Mouse (Mus musculus) adrenal gland, adult 18-20 months (tissue): ENCODE measurements around the gene Vav3. TPM values are rescaled to one million over a fixed set of nuclear protein-coding genes. Genes with fewer than 3 reads are reported as not detected.
"Not testable (repeated sequence)": the region's sequence is repeated elsewhere in the genome, so short reads cannot be mapped to it uniquely, and the experiment has no call there.

ENCODE experiments used
- DNase-seq, 2 experiments: peaks; one replicate each; pipeline ENCODE4 v3.0.0; 2021 to 2022; ENCODE audit warnings: low spot score in 2 of 2
- total RNA-seq, 2 experiments: library from RNA; stranded (reverse); gene quantifications; 1 replicate in 1 of 2; 2 replicates in 1 of 2; pipeline ENCODE4 v1.2.3; 2021

Vav3 gene
- total RNA-seq, 2 experiments from 2014 or later, result 4.0 to 6.1 TPM

GRCm38 (mm10) chr3:109438552-109438951 is 98.1 kb downstream of the Vav3 start:
- no peak for DNase-seq

GRCm38 (mm10) chr3:109439253-109439652 is 98.8 kb downstream of the Vav3 start:
- DNase-seq, result no peak

GRCm38 (mm10) chr3:109440001-109440400 is 99.5 kb downstream of the Vav3 start:
- DNase-seq, result no peak

- DNase-seq, result no peak
Observed at GRCm38 (mm10) chr3:109444077-109444476, 103.6 kb downstream of the Vav3 start.

GRCm38 (mm10) chr3:109446903-109447302 is 106.5 kb downstream of the Vav3 start:
- no peak for DNase-seq

GRCm38 (mm10) chr3:109448249-109448648 is 107.8 kb downstream of the Vav3 start:
- DNase-seq, result not testable (repeated sequence)

GRCm38 (mm10) chr3:109451966-109452365 is 111.5 kb downstream of the Vav3 start:
- DNase-seq, result no peak

- DNase-seq, result no peak
Observed at GRCm38 (mm10) chr3:109454633-109455032, 114.2 kb downstream of the Vav3 start.

GRCm38 (mm10) chr3:109456340-109456739 is 115.9 kb downstream of the Vav3 start:
- no peak for DNase-seq

- no peak for DNase-seq
Observed at GRCm38 (mm10) chr3:109463684-109464083, 123.2 kb downstream of the Vav3 start.

- no peak for DNase-seq
Observed at GRCm38 (mm10) chr3:109464600-109464999, 124.1 kb downstream of the Vav3 start.

- no peak for DNase-seq
Observed at GRCm38 (mm10) chr3:109466541-109466940, 126.1 kb downstream of the Vav3 start.

GRCm38 (mm10) chr3:109467288-109467687 is 126.8 kb downstream of the Vav3 start:
- DNase-seq, result no peak

- peak; percentile 26 to 50 for DNase-seq
Observed at GRCm38 (mm10) chr3:109469465-109469864, 129.0 kb downstream of the Vav3 start.

- no peak for DNase-seq
Observed at GRCm38 (mm10) chr3:109470651-109471255, 130.3 kb downstream of the Vav3 start.

GRCm38 (mm10) chr3:109476521-109476920 is 136.1 kb downstream of the Vav3 start:
- DNase-seq, result no peak

- DNase-seq, result no peak
Observed at GRCm38 (mm10) chr3:109478297-109478696, 137.8 kb downstream of the Vav3 start.

GRCm38 (mm10) chr3:109480625-109481024 is 140.2 kb downstream of the Vav3 start:
- no peak for DNase-seq

GRCm38 (mm10) chr3:109486786-109487185 is 146.3 kb downstream of the Vav3 start:
- DNase-seq, result no peak

- no peak for DNase-seq
Observed at GRCm38 (mm10) chr3:109487823-109488222, 147.4 kb downstream of the Vav3 start.

GRCm38 (mm10) chr3:109488750-109489171 is 148.3 kb downstream of the Vav3 start:
- no peak for DNase-seq

GRCm38 (mm10) chr3:109490561-109491296 is 150.3 kb downstream of the Vav3 start:
- no peak for DNase-seq

GRCm38 (mm10) chr3:109491568-109491967 is 151.1 kb downstream of the Vav3 start:
- peak; percentile 49 to 67 for DNase-seq
